Mouse (Mus musculus) midbrain, embryonic 12.5 days (tissue): ENCODE measurements at regions not wholly inside any gene's neighbourhood (a gene's known extent, or its start where the extent isn't known, plus 50 kb on each side); places are given as distances from the start of the nearest gene placed in this dataset.

Experiments used
- ATAC-seq: fragments of 200-750 bp; cut with Nextera tagmentation; 2 replicates; pipeline ENCODE4 v1.8.0; 2017; ENCODE audit warnings: low read depth, moderate TSS enrichment, moderate library complexity; ENCODE audit not compliant: low FRiP score
- H3K27ac ChIP-seq: fragments of 300-500 bp; sonication (generic); replicated peaks from 2 replicates; pipeline ENCODE4 v1.5.1; 2016; ENCODE audit warnings: mild to moderate bottlenecking
- H3K27me3 ChIP-seq: fragments of 300-500 bp; sonication (generic); 2 replicates; pipeline ENCODE4 v1.6.1; 2016; ENCODE audit warnings: mild to moderate bottlenecking
- H3K36me3 ChIP-seq: fragments of 300-500 bp; sonication (generic); 2 replicates; pipeline ENCODE4 v1.6.1; 2016
- H3K4me1 ChIP-seq: fragments of 300-500 bp; sonication (generic); 2 replicates; pipeline ENCODE4 v1.6.1; 2016
- H3K4me2 ChIP-seq: fragments of 300-500 bp; sonication (generic); replicated peaks from 2 replicates; pipeline ENCODE4 v1.6.1; 2016; ENCODE audit warnings: mild to moderate bottlenecking, moderate library complexity
- H3K4me3 ChIP-seq: fragments of 300-500 bp; sonication (generic); 2 replicates; pipeline ENCODE4 v1.5.1; 2016; ENCODE audit warnings: mild to moderate bottlenecking
- H3K9ac ChIP-seq: fragments of 300-500 bp; sonication (generic); replicated peaks from 2 replicates; pipeline ENCODE4 v1.6.1; 2016; ENCODE audit warnings: mild to moderate bottlenecking, moderate library complexity
- H3K9me3 ChIP-seq: fragments of 300-500 bp; sonication (generic); 2 replicates; pipeline ENCODE4 v1.6.1; 2016; ENCODE audit warnings: mild to moderate bottlenecking
- whole genome bisulfite sequencing: fragments of 180-500 bp; shearing (Covaris S2); methylation state at CpG from one replicate; pipeline ENCODE4 v1.1.7; 2016; 5-methylcytosine and 5-hydroxymethylcytosine counted together

DNA sequence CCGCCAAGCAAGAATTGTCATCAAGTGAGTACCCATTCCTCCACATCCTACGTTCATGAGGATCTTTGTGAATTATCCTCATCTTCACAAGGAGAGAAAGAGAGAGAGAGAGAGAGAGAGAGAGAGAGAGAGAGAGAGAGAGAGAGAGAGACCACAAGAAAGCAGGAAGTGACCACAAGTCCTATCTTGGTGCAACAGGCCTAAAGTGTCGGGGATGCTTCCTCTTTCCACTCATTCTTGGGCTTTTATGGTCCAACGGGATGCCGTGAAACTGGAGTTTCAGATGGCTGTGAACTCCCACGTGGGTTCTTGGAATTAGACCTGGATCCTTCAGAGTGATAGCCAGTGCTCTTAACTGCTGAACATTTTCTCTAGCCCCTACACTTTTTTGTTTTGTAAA lies 53.1 kb upstream of the Rai14 start:
- no peak for ATAC-seq
- H3K36me3 ChIP-seq = no peaks in the 10 kb centered on the region
- no peaks in the 10 kb centered on the region for H3K4me1 ChIP-seq
- no peak overlapping the region for H3K4me3 ChIP-seq
- H3K4me2 ChIP-seq = no peak overlapping the region
- H3K27me3 ChIP-seq = no peaks in the 10 kb centered on the region
- no peaks in the 10 kb centered on the region for H3K9me3 ChIP-seq
- H3K27ac ChIP-seq = no peak overlapping the region
- H3K9ac ChIP-seq = no peak overlapping the region
- WGBS = 89% methylated on average over 6 of the region's 6 CpGs

- no peak for ATAC-seq
- Histone ChIP-seq H3K36me3 (no peaks in the 10 kb centered on the region), H3K4me2 (no peak overlapping the region), H3K27ac (no peak overlapping the region), H3K27me3 (no peaks in the 10 kb centered on the region), H3K4me3 (no peak overlapping the region), H3K9me3 (no peaks in the 10 kb centered on the region), H3K9ac (no peak overlapping the region), H3K4me1 (no peaks in the 10 kb centered on the region)
- 77% methylated on average over 5 of the region's 5 CpGs for WGBS
Measured at GRCm38 (mm10) chr15:10770410-10771310, 56.2 kb upstream of the Rai14 start.

- Histone ChIP-seq H3K9ac (no peak overlapping the region), H3K4me1 (no peaks in the 10 kb centered on the region), H3K9me3 (no peaks in the 10 kb centered on the region), H3K36me3 (no peaks in the 10 kb centered on the region), H3K4me3 (no peak overlapping the region), H3K27ac (no peak overlapping the region), H3K4me2 (no peak overlapping the region), H3K27me3 (no peaks in the 10 kb centered on the region)
- 64% methylated on average over 4 of the region's 4 CpGs for WGBS
- ATAC-seq = no peak
Measured at GRCm38 (mm10) chr15:10771311-10771690, 56.9 kb upstream of the Rai14 start.

DNA sequence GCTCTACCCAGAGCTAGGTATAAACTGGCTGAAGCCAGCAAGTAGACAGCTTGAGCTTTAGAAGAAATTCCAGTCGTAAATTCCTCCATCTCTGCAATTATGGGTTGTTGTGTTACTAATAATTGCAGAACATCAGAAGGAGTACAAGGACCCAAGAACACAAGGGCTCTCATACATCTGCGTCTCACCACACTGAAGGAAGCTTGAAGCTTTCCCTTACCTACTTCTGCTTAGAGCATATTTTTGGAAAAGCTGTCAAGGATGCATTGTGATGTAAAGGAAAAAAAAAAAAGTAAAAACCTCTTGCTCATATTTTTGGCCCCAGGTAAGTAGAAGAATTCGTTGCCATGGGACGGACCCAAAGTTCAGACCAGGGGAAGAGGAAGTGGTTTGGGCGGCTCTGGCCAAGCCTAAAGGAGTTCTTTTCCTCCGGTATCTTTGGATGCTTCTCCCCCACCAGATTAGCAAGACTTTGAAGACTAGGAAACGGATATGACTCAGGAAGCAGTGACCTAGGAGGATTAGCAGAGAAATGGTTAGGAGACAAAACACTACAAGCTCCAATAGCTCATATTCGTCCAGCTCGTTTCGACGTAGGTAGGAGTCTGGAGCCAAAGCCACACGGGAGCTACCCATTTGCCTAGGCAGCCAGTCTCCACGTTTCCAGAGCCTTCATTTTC lies 65.7 kb upstream of the Rai14 start:
- Histone ChIP-seq H3K36me3 (no peaks in the 10 kb centered on the region), H3K27me3 (no peaks in the 10 kb centered on the region), H3K9me3 (no peaks in the 10 kb centered on the region), H3K4me3 (no peak overlapping the region), H3K4me1 (no peaks in the 10 kb centered on the region), H3K27ac (no peak overlapping the region), H3K9ac (no peak overlapping the region), H3K4me2 (no peak overlapping the region)
- no peak for ATAC-seq
- WGBS = 85% methylated on average over 13 of the region's 13 CpGs

GRCm38 (mm10) chr15:10789371-10789770 lies 74.9 kb upstream of the Rai14 start:
- Histone ChIP-seq H3K27me3 (no peaks in the 10 kb centered on the region), H3K4me1 (0 out of 2 replicates have a peak, but pooled peaks cover 5% of the 10 kb centered on the region), H3K9ac (no peak overlapping the region), H3K9me3 (no peaks in the 10 kb centered on the region), H3K27ac (no peak overlapping the region), H3K4me2 (no peak overlapping the region), H3K36me3 (no peaks in the 10 kb centered on the region), H3K4me3 (no peak overlapping the region)
- 71% methylated on average over 6 of the region's 6 CpGs for WGBS
- no peak for ATAC-seq

GRCm38 (mm10) chr15:10790862-10791497 lies 76.6 kb upstream of the Rai14 start:
- WGBS = 87% methylated on average over 3 of the region's 3 CpGs

DNA sequence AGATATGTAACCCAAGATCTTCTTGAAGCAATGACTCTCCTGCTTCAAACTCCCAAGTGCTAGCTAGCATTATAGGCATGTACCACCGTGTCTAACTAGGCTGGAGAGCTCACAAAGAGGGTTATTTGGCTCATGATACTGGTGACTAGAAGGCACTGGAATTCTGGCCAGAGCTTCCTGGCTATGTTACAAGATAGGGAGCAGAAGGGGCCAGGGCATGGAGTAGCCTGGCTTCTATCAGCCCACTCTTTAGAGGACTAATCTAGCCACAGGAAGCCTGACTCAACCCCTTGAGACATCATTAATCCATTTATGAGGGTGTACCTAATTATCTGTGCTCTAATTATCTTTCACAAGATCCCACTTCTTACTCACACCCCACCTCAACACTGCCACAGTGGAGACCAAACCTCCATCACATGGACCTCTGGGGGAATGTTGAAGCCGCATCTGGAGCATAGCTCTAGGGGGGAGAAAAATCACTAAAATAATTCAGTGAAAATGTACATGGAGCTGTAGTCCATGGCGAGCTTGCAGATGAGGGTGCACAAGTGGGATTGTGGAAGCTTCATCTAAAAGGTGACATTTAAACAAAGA lies 77.2 kb upstream of the Rai14 start:
- Histone ChIP-seq H3K27me3 (no peaks in the 10 kb centered on the region), H3K9ac (no peak overlapping the region), H3K27ac (no peak overlapping the region), H3K36me3 (no peaks in the 10 kb centered on the region), H3K4me2 (no peak overlapping the region), H3K4me3 (no peak overlapping the region), H3K4me1 (0 out of 2 replicates have a peak, but pooled peaks cover 5% of the 10 kb centered on the region), H3K9me3 (no peaks in the 10 kb centered on the region)
- ATAC-seq = no peak
- WGBS = 86% methylated on average over 3 of the region's 3 CpGs

More at GRCm38 (mm10) chr15:10790862-10791497, 76.6 kb upstream of the Rai14 start:
- Histone ChIP-seq H3K4me2 (no peak overlapping the region), H3K27ac (no peak overlapping the region), H3K9ac (no peak overlapping the region), H3K4me1 (0 out of 2 replicates have a peak, but pooled peaks cover 5% of the 10 kb centered on the region), H3K36me3 (no peaks in the 10 kb centered on the region), H3K9me3 (no peaks in the 10 kb centered on the region), H3K4me3 (no peak overlapping the region), H3K27me3 (no peaks in the 10 kb centered on the region)
- ATAC-seq = no peak

GRCm38 (mm10) chr15:10792156-10792555 lies 77.7 kb upstream of the Rai14 start:
- no peak for ATAC-seq
- H3K4me1 ChIP-seq = 0 out of 2 replicates have a peak, but pooled peaks cover 5% of the 10 kb centered on the region
- no peak overlapping the region for H3K9ac ChIP-seq
- no peaks in the 10 kb centered on the region for H3K36me3 ChIP-seq
- H3K9me3 ChIP-seq = no peaks in the 10 kb centered on the region
- no peaks in the 10 kb centered on the region for H3K27me3 ChIP-seq
- WGBS = 87% methylated on average over 7 of the region's 7 CpGs
- H3K27ac ChIP-seq = no peak overlapping the region
- H3K4me3 ChIP-seq = no peak overlapping the region
- H3K4me2 ChIP-seq = no peak overlapping the region

GRCm38 (mm10) chr15:10795126-10795792 lies 80.8 kb upstream of the Rai14 start:
- H3K4me2 ChIP-seq = no peak overlapping the region

GRCm38 (mm10) chr15:10799656-10800055 lies 85.2 kb upstream of the Rai14 start:
- no peaks in the 10 kb centered on the region for H3K9me3 ChIP-seq
- H3K27ac ChIP-seq = no peak overlapping the region
- no peak overlapping the region for H3K4me2 ChIP-seq
- H3K4me1 ChIP-seq = no peaks in the 10 kb centered on the region
- no peaks in the 10 kb centered on the region for H3K36me3 ChIP-seq
- H3K27me3 ChIP-seq = no peaks in the 10 kb centered on the region
- H3K4me3 ChIP-seq = no peak overlapping the region
- no peak for ATAC-seq
- no peak overlapping the region for H3K9ac ChIP-seq

More at GRCm38 (mm10) chr15:10795126-10795792, 80.8 kb upstream of the Rai14 start:
- Histone ChIP-seq H3K27ac (no peak overlapping the region), H3K27me3 (no peaks in the 10 kb centered on the region), H3K36me3 (no peaks in the 10 kb centered on the region), H3K9me3 (no peaks in the 10 kb centered on the region), H3K9ac (no peak overlapping the region), H3K4me1 (0 out of 2 replicates have a peak, but pooled peaks cover 5% of the 10 kb centered on the region), H3K4me3 (no peak overlapping the region)
- no peak for ATAC-seq
- 92% methylated on average over 7 of the region's 7 CpGs for WGBS

- no peaks in the 10 kb centered on the region for H3K36me3 ChIP-seq
- 90% methylated on average over 2 of the region's 2 CpGs for WGBS
- no peak overlapping the region for H3K9ac ChIP-seq
- no peaks in the 10 kb centered on the region for H3K4me1 ChIP-seq
- H3K4me3 ChIP-seq = no peak overlapping the region
- no peaks in the 10 kb centered on the region for H3K27me3 ChIP-seq
- H3K27ac ChIP-seq = no peak overlapping the region
- no peak for ATAC-seq
- H3K4me2 ChIP-seq = no peak overlapping the region
- no peaks in the 10 kb centered on the region for H3K9me3 ChIP-seq
Measured at GRCm38 (mm10) chr15:10814195-10814594, 99.8 kb upstream of the Rai14 start.
